Mouse (Mus musculus) forebrain, postnatal 0 days (tissue): ENCODE results near the gene Pdpk1. TPM values are rescaled to one million over a fixed set of nuclear protein-coding genes. Genes with fewer than 3 reads are reported as not detected.

Experiments
- ATAC-seq: fragments of 200-750 bp; cut with Nextera tagmentation; 2 replicates; pipeline ENCODE4 v1.8.0; 2017; ENCODE audit warnings: mild to moderate bottlenecking, moderate library complexity
- DNase-seq: peaks from one replicate; pipeline ENCODE4 v3.0.0-alpha.2; 2015
- H3K27ac ChIP-seq: fragments of 300-500 bp; sonication (generic); 2 replicates; pipeline ENCODE4 v1.5.1; 2014; ENCODE audit warnings: low read depth, mild to moderate bottlenecking, antibody characterized with exemption, low read length, moderate library complexity, mixed read lengths
- H3K27me3 ChIP-seq: fragments of 300-500 bp; sonication (generic); 2 replicates; pipeline ENCODE4 v1.6.1; 2014; ENCODE audit warnings: mild to moderate bottlenecking, low read length, mixed read lengths; ENCODE audit not compliant: insufficient read depth
- H3K36me3 ChIP-seq: fragments of 300-500 bp; sonication (generic); 2 replicates; pipeline ENCODE4 v1.6.1; 2014; ENCODE audit warnings: mild to moderate bottlenecking, moderate library complexity; ENCODE audit not compliant: insufficient read depth
- H3K4me1 ChIP-seq: fragments of 300-500 bp; sonication (generic); 2 replicates; pipeline ENCODE4 v1.6.1; 2014; ENCODE audit warnings: antibody characterized with exemption; ENCODE audit not compliant: insufficient read depth
- H3K4me2 ChIP-seq: fragments of 300-500 bp; sonication (generic); 2 replicates; pipeline ENCODE4 v1.6.1; 2014; ENCODE audit warnings: low read depth, mild to moderate bottlenecking, moderate library complexity
- H3K4me3 ChIP-seq: fragments of 300-500 bp; sonication (generic); 2 replicates; pipeline ENCODE4 v1.5.1; 2014; ENCODE audit warnings: low read depth, low read length, mixed read lengths
- H3K9ac ChIP-seq: fragments of 300-500 bp; sonication (generic); 2 replicates; pipeline ENCODE4 v1.6.1; 2014; ENCODE audit warnings: mild to moderate bottlenecking
- H3K9me3 ChIP-seq: fragments of 300-500 bp; sonication (generic); 2 replicates; pipeline ENCODE4 v1.6.1; 2016; ENCODE audit warnings: low read length
- CTCF ChIP-seq: sonication (generic); IDR thresholded peaks from 2 replicates; pipeline ENCODE4 v1.5.1; 2016; ENCODE audit warnings: antibody characterized with exemption, control low read depth, low read depth
- WGBS: fragments of 180-500 bp; shearing (Covaris S2); extraction: QIAGEN DNeasy Blood & Tissue Kit; methylation state at CpG from one replicate; pipeline ENCODE4 v1.1.7; 2014; 5-methylcytosine and 5-hydroxymethylcytosine counted together
- polyA plus RNA-seq: library from polyadenylated mRNA; unstranded; fragments of >200 nt; fragmentation: Nextera tagmentation; extraction: Ambion mirVana; gene quantifications from 2 replicates; pipeline ENCODE4 v1.2.1, GENCODE M21; 2015
- total RNA-seq: library from RNA; depleted of rRNA; stranded (reverse); fragments of >200 nt; gene quantifications from 2 replicates; pipeline ENCODE4 v1.2.3, GENCODE M21; 2014

Gene Pdpk1
- total and polyA plus RNA-seq, 2 experiments from 2014 or later = 55.8 to 59.0 TPM

DNA sequence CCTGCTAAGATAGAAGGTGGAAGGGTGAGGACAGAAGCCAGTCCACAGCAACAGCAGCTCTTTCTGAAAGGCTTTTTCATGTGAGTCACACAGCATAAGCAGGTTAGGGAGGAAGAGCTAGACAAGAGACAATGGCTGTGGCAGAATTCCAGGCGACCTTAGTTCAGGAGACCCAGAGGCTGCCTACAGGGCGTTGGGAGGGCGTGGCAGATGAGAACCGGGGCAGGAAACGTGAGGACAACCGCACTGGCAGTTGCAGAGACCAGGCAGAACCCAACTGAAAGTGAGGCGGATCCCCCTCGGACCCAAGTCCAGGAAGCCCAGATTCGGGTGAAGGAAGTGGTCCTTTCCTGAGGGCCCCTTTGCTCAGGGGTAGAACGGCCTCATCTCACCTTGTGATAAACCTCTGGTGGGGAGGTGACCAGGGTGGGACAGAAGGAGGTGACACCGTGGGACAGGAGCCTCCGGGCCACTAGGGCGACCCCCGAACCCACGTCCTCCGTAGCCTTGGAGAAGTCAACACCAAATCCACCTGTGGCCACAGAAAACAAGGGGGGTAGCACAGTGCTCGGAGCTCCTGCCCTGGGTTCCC lies 12.0 kb upstream of the Pdpk1 start:
- Histone ChIP-seq H3K4me2 (peak overlapping the region; percentile 90), H3K27ac (peak overlapping the region; percentile 87), H3K9me3 (no peaks in the 10 kb centered on the region), H3K9ac (peak overlapping the region; percentile 66), H3K27me3 (no peaks in the 10 kb centered on the region), H3K4me1 (peaks cover 13% of the 10 kb centered on the region), H3K4me3 (peak overlapping the region; percentile 63), H3K36me3 (peaks cover 13% of the 10 kb centered on the region)
- WGBS = 33% methylated on average over 17 of the region's 17 CpGs
- TF ChIP-seq CTCF = no peak
- ATAC-seq (no peak; the same call in 1 of the 2 replicates), DNase-seq (no peak)

DNA sequence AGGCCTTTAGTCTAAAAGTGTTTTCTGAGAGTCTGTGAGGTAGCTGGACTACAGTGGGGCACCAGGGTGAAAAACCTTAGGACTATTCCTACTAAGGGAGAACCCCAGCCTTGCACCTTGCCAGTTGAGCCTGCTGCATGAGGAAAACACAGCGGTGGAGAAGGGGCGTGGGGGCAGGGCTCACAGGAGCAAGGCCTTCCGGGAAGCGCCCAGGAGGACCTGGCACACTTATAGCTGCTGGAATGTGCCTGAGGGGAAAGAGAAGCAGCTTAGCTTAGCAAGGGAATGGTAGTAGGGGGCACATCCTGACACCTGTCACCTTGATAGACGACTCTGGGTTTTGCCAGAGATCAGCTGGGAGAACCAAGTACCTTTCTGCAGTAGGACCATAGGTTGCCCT lies 10.7 kb upstream of the Pdpk1 start:
- Histone ChIP-seq H3K9me3 (no peaks in the 10 kb centered on the region), H3K36me3 (peaks cover 13% of the 10 kb centered on the region), H3K27ac (no peak overlapping the region), H3K4me3 (no peak overlapping the region), H3K9ac (no peak overlapping the region), H3K4me1 (peaks cover 8% of the 10 kb centered on the region), H3K27me3 (no peaks in the 10 kb centered on the region), H3K4me2 (no peak overlapping the region)
- ATAC-seq (no peak), DNase-seq (no peak)
- no peak for TF ChIP-seq CTCF
- 91% methylated on average over 5 of the region's 5 CpGs for WGBS

DNA sequence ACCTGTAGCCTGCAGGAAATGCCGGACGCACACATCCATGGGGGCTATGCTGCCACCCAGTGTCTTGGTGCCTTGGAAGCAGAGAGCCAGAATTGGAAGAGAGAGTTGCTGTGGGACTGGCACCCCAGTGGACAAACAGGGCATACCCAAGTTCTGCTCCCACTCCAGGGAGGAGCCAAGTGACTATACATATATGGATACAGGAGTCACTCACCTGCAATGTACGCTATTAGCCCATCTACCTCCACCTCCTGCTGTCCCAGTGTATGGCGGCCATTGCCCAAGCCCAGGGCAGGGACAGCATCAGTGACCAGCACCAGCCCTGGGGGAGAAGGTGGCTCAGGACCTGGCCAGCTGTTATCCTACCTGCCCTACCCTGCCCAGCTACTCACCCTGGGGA lies 6.8 kb upstream of the Pdpk1 start:
- no peak overlapping the region for H3K4me2 ChIP-seq
- no peak for TF ChIP-seq CTCF
- DNase-seq (no peak), ATAC-seq (no peak)
- no peak overlapping the region for H3K27ac ChIP-seq
- 89% methylated on average over 4 of the region's 4 CpGs for WGBS
- no peak overlapping the region for H3K9ac ChIP-seq
- no peaks in the 10 kb centered on the region for H3K9me3 ChIP-seq
- peaks cover 2% of the 10 kb centered on the region for H3K4me1 ChIP-seq
- no peaks in the 10 kb centered on the region for H3K27me3 ChIP-seq
- H3K36me3 ChIP-seq = peaks cover 4% of the 10 kb centered on the region; the same call in 1 of the 2 replicates
- H3K4me3 ChIP-seq = no peak overlapping the region

DNA sequence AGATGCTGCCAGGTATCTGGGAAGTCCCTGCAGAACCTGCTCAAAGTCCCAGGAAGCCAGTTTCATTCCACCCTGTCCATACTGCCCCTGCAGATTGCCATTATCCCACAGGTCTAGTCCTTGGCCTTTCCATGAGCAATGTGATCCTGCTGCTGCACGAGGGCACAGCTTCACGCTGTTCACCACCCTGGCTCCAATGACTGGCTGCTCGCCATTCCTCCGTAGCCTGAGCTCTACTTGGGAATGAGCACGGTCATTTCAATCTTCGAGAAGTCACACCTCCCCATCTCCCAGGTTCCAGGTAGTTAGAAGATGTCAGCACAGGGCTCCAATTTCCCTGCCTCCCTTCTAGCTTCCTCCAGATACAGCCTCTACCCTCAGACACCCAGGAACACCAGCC lies 6.4 kb upstream of the Pdpk1 start:
- Histone ChIP-seq H3K4me3 (no peak overlapping the region), H3K9me3 (no peaks in the 10 kb centered on the region), H3K27me3 (no peaks in the 10 kb centered on the region), H3K9ac (no peak overlapping the region), H3K36me3 (peaks cover 4% of the 10 kb centered on the region; the same call in 1 of the 2 replicates), H3K27ac (no peak overlapping the region), H3K4me1 (no peaks in the 10 kb centered on the region), H3K4me2 (no peak overlapping the region)
- no peak for DNase-seq
- TF ChIP-seq CTCF = no peak
- 92% methylated on average over 6 of the region's 6 CpGs for WGBS
- no peak for ATAC-seq

DNA sequence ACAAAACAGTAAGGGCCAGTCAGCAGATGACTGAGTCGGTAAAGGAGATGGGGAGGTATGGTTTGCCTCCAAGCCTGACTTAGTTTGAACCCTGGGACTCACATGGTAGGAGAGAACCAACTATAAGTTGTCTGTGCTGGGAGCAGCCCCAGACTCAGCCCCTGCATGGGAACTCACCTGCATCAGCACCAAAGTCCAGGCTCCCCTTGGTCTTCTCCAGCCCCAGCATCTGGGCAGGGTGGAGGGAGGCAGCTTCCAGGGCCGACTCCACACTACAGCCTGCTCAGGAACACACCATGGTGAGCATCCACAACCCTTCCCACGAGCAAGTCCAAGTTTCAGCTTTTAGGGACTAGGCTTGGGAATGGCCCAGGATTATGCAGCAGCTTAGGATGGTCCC lies 5.7 kb upstream of the Pdpk1 start:
- no peak overlapping the region for H3K27ac ChIP-seq
- H3K4me2 ChIP-seq = no peak overlapping the region
- no peaks in the 10 kb centered on the region for H3K27me3 ChIP-seq
- ATAC-seq = no peak
- H3K9ac ChIP-seq = no peak overlapping the region
- 86% methylated on average over 3 of the region's 3 CpGs for WGBS
- peaks cover 4% of the 10 kb centered on the region; the same call in 1 of the 2 replicates for H3K36me3 ChIP-seq
- no peaks in the 10 kb centered on the region for H3K9me3 ChIP-seq
- peaks cover 4% of the 10 kb centered on the region; the same call in 1 of the 2 replicates for H3K4me1 ChIP-seq
- TF ChIP-seq CTCF = no peak
- no peak overlapping the region for H3K4me3 ChIP-seq
- no peak for DNase-seq

DNA sequence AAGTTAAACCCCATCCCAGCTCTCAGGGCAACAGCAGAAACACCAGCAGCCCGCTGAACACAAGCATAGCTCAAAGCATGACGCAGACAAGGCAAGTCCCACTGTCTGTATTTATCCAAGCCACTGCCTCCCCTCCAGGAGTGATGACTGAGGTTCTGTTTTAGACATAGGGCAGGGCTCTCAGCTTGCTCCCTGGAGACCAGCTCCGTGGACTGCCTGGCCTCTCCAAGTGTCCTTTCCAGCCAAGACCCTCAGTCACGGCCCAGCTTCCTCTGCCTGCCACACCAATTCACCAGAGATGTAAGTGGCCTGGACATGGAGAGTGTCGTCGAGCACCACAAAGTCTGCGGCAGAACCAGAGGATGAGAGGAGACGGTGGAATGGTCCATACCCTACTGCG lies 5.0 kb upstream of the Pdpk1 start:
- peaks cover 4% of the 10 kb centered on the region; the same call in 1 of the 2 replicates for H3K4me1 ChIP-seq
- no peak overlapping the region for H3K4me2 ChIP-seq
- H3K9me3 ChIP-seq = no peaks in the 10 kb centered on the region
- H3K27me3 ChIP-seq = no peaks in the 10 kb centered on the region
- ATAC-seq = no peak
- H3K9ac ChIP-seq = no peak overlapping the region
- H3K36me3 ChIP-seq = peaks cover 4% of the 10 kb centered on the region; the same call in 1 of the 2 replicates
- no peak for DNase-seq
- no peak overlapping the region for H3K4me3 ChIP-seq
- H3K27ac ChIP-seq = no peak overlapping the region
- no peak for TF ChIP-seq CTCF
- 90% methylated on average over 9 of the region's 9 CpGs for WGBS

DNA sequence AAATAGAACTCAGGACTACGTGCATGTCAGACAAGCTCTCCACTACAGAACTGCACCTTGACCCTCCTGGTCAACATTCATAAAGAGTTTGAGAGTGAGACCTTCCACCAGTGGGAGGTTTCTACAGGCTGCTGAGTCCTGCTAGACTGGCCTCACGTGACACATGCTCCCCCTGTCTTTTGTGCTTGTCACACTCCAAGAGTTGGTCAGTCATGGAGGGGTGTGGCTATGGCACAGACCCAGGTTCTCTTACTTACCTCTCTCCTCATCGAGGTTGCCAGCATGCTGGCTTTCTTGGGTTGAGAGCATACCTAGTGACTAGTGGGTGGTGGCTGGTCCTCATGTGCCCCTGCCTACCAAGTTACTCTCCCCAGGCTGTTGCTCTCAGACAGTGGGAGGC lies 3.7 kb upstream of the Pdpk1 start:
- Histone ChIP-seq H3K4me3 (no peak overlapping the region), H3K9ac (no peak overlapping the region), H3K9me3 (no peaks in the 10 kb centered on the region), H3K27me3 (no peaks in the 10 kb centered on the region), H3K27ac (no peak overlapping the region), H3K4me2 (no peak overlapping the region), H3K36me3 (peaks cover 4% of the 10 kb centered on the region; the same call in 1 of the 2 replicates), H3K4me1 (peaks cover 4% of the 10 kb centered on the region; the same call in 1 of the 2 replicates)
- TF ChIP-seq CTCF = no peak
- 65% methylated on average over 3 of the region's 3 CpGs for WGBS
- no peak for ATAC-seq
- no peak for DNase-seq
